Comparison of ENCODE assay signal across 8 mouse cellular contexts in genomic region chr11:100673169-100673568, GRCm38 (mm10). TPM values are rescaled to one million over a fixed set of nuclear protein-coding genes. Genes with fewer than 3 reads are reported as not detected.
DNase-seq lines count a peak whose midpoint lies in the region; ATAC-seq lines count a peak whose summit lies in the region.

No protein-coding gene starts in this region.

- H3K9ac ChIP-seq in forebrain, embryonic 15.5 days (replicated peaks), result no peak overlapping the region
- no peak overlapping the region for H3K9ac ChIP-seq in liver, embryonic 12.5 days
- no peak overlapping the region; the same call in 1 of the 2 replicates for H3K9ac ChIP-seq in neural tube, embryonic 15.5 days (replicated peaks)

- no peak for ATAC-seq in forebrain, embryonic 15.5 days (replicated peaks)
- no peak for ATAC-seq in liver, embryonic 12.5 days
- no peak for ATAC-seq in neural tube, embryonic 15.5 days (ENCODE audit: low FRiP score)
- ATAC-seq in inflammation-experienced regulatory T-cells, adult 6 months, result no peak

- 0 out of 2 replicates have a peak, but pooled peaks cover 4% of the 10 kb centered on the region for H3K4me1 ChIP-seq in forebrain, embryonic 15.5 days
- H3K4me1 ChIP-seq in liver, embryonic 12.5 days, result no peaks in the 10 kb centered on the region
- H3K4me1 ChIP-seq in neural tube, embryonic 15.5 days, result peaks cover 8% of the 10 kb centered on the region

- H3K36me3 ChIP-seq in forebrain, embryonic 15.5 days, result no peaks in the 10 kb centered on the region
- H3K36me3 ChIP-seq in liver, embryonic 12.5 days, result no peaks in the 10 kb centered on the region
- H3K36me3 ChIP-seq in neural tube, embryonic 15.5 days, result no peaks in the 10 kb centered on the region

- intact Hi-C loops in left cerebral cortex, postnatal 4 days (cut with DNase I), result no loop called here
- intact Hi-C loops in left cerebral cortex, postnatal 14 days (cut with DNase I), result no loop called here
- intact Hi-C loops in heart, postnatal 36 days (cut with DNase I), result no loop called here

- peak overlapping the region; percentile 9 for H3K4me2 ChIP-seq in forebrain, embryonic 15.5 days (replicated peaks)
- peak overlapping the region; percentile 9 for H3K4me2 ChIP-seq in liver, embryonic 12.5 days
- H3K4me2 ChIP-seq in neural tube, embryonic 15.5 days, result peak overlapping the region; percentile 28

- H3K9me3 ChIP-seq in forebrain, embryonic 15.5 days, result no peaks in the 10 kb centered on the region
- no peaks in the 10 kb centered on the region for H3K9me3 ChIP-seq in liver, embryonic 12.5 days (replicated peaks)
- no peaks in the 10 kb centered on the region for H3K9me3 ChIP-seq in neural tube, embryonic 15.5 days (replicated peaks)

- H3K27ac ChIP-seq in forebrain, embryonic 15.5 days (replicated peaks), result no peak overlapping the region
- no peak overlapping the region for H3K27ac ChIP-seq in liver, embryonic 12.5 days
- no peak overlapping the region for H3K27ac ChIP-seq in neural tube, embryonic 15.5 days (replicated peaks)

- peak; percentile 69 for DNase-seq in left cerebral cortex, postnatal 4 days
- no peak for DNase-seq in left cerebral cortex, postnatal 14 days (ENCODE audit: low spot score in 2 of 2)
- peak; percentile 56 to 58 for DNase-seq in heart, postnatal 36 days
- DNase-seq in left cerebral cortex, adult 8-10 months (ENCODE audit: low spot score in 2 of 2), result no peak

- no peak overlapping the region for H3K4me3 ChIP-seq in forebrain, embryonic 15.5 days
- H3K4me3 ChIP-seq in liver, embryonic 12.5 days, result no peak overlapping the region
- H3K4me3 ChIP-seq in neural tube, embryonic 15.5 days (replicated peaks), result no peak overlapping the region

- H3K27me3 ChIP-seq in forebrain, embryonic 15.5 days, result no peaks in the 10 kb centered on the region; the same call in 1 of the 2 replicates
- H3K27me3 ChIP-seq in liver, embryonic 12.5 days (replicated peaks), result peaks cover 74% of the 10 kb centered on the region
- peaks cover 9% of the 10 kb centered on the region for H3K27me3 ChIP-seq in neural tube, embryonic 15.5 days (replicated peaks)

- under 1% methylated on average over 23 of the region's 23 CpGs for WGBS in forebrain, embryonic 15.5 days
- 15% methylated on average over 23 of the region's 23 CpGs for WGBS in liver, embryonic 12.5 days (ENCODE audit: insufficient replicate concordance)
- 3% methylated on average over 23 of the region's 23 CpGs for WGBS in neural tube, embryonic 15.5 days

RNA-seq across cellular contexts. Expression of gene Zfp385c, which starts 19.1 kb away (rescaled TPM):
- total RNA-seq in left cerebral cortex, postnatal 4 days (2021), result under 1 TPM in 1 of 2 experiments, not detected in 1; 0.12 TPM
- total RNA-seq in left cerebral cortex, postnatal 14 days (2021), result under 1 TPM; 0.19 to 0.33 TPM
- polyA plus RNA-seq in forebrain, embryonic 15.5 days (2015; fragmentation: Nextera tagmentation; extraction: Ambion mirVana), result 0.23 and 0.31 TPM in 2 replicates
- total RNA-seq in heart, postnatal 36 days (2021), result under 1 TPM in 1 of 2 experiments, not detected in 1; 0.28 TPM
- 0.32 TPM in 1 of 2 replicates, not detected in the other for polyA plus RNA-seq in liver, embryonic 12.5 days (2016; fragmentation: Nextera tagmentation; extraction: Ambion mirVana)
- polyA plus RNA-seq in neural tube, embryonic 15.5 days (2015; fragmentation: Nextera tagmentation; extraction: Ambion mirVana), result 0.77 TPM in 2 replicates
- polyA plus RNA-seq in inflammation-experienced regulatory T-cells, adult 6 months (2017; shearing (Covaris generic)), result not detected
- total RNA-seq in left cerebral cortex, adult 8-10 months (2022), result 1 to 10 TPM in 1 of 4 experiments, under 1 TPM in 3; 0.11 to 1.1 (median 0.40) TPM

RNA-seq across cellular contexts. Expression of gene Dhx58, which starts 30.9 kb away (rescaled TPM):
- 1 to 10 TPM; 3.4 to 3.5 TPM for total RNA-seq in left cerebral cortex, postnatal 4 days (2021)
- total RNA-seq in left cerebral cortex, postnatal 14 days (2021), result 1 to 10 TPM; 1.9 to 2.0 TPM
- polyA plus RNA-seq in forebrain, embryonic 15.5 days (2015; fragmentation: Nextera tagmentation; extraction: Ambion mirVana), result 1.4 and 2.4 TPM in 2 replicates
- total RNA-seq in heart, postnatal 36 days (2021), result 1 to 10 TPM in 1 of 2 experiments, under 1 TPM in 1; 0.75 to 2.8 TPM
- polyA plus RNA-seq in liver, embryonic 12.5 days (2016; fragmentation: Nextera tagmentation; extraction: Ambion mirVana), result 1.5 and 2.1 TPM in 2 replicates
- 2.7 and 4.4 TPM in 2 replicates for polyA plus RNA-seq in neural tube, embryonic 15.5 days (2015; fragmentation: Nextera tagmentation; extraction: Ambion mirVana)
- polyA plus RNA-seq in inflammation-experienced regulatory T-cells, adult 6 months (2017; shearing (Covaris generic)), result 10 to 100 TPM; 27.4 to 48.6 (median 29.4) TPM
- 1 to 10 TPM; 1.6 to 2.1 (median 1.8) TPM for total RNA-seq in left cerebral cortex, adult 8-10 months (2022)

RNA-seq across cellular contexts. Expression of gene Kat2a, which starts 39.1 kb away (rescaled TPM):
- 10 to 100 TPM; 68.7 to 71.8 TPM for total RNA-seq in left cerebral cortex, postnatal 4 days (2021)
- total RNA-seq in left cerebral cortex, postnatal 14 days (2021), result 10 to 100 TPM; 63.2 to 64.1 TPM
- polyA plus RNA-seq in forebrain, embryonic 15.5 days (2015; fragmentation: Nextera tagmentation; extraction: Ambion mirVana), result 53.1 and 54.4 TPM in 2 replicates
- 10 to 100 TPM; 12.4 to 13.0 TPM for total RNA-seq in heart, postnatal 36 days (2021)
- 39.4 and 40.2 TPM in 2 replicates for polyA plus RNA-seq in liver, embryonic 12.5 days (2016; fragmentation: Nextera tagmentation; extraction: Ambion mirVana)
- polyA plus RNA-seq in neural tube, embryonic 15.5 days (2015; fragmentation: Nextera tagmentation; extraction: Ambion mirVana), result 64.4 and 67.2 TPM in 2 replicates
- polyA plus RNA-seq in inflammation-experienced regulatory T-cells, adult 6 months (2017; shearing (Covaris generic)), result 10 to 100 TPM in 2 of 3 experiments, 1 to 10 TPM in 1; 7.0 to 12.4 (median 12.4) TPM
- total RNA-seq in left cerebral cortex, adult 8-10 months (2022), result 10 to 100 TPM; 56.6 to 62.8 (median 59.2) TPM

RNA-seq across cellular contexts. Expression of gene Hspb9, which starts 40.5 kb away (rescaled TPM):
- total RNA-seq in left cerebral cortex, postnatal 4 days (2021), result not detected
- not detected for total RNA-seq in left cerebral cortex, postnatal 14 days (2021)
- 0.24 and 0.41 TPM in 2 replicates for polyA plus RNA-seq in forebrain, embryonic 15.5 days (2015; fragmentation: Nextera tagmentation; extraction: Ambion mirVana)
- under 1 TPM in 1 of 2 experiments, not detected in 1; 0.43 TPM for total RNA-seq in heart, postnatal 36 days (2021)
- polyA plus RNA-seq in liver, embryonic 12.5 days (2016; fragmentation: Nextera tagmentation; extraction: Ambion mirVana), result 0.29 and 0.33 TPM in 2 replicates
- 0.43 TPM in 1 of 2 replicates, not detected in the other for polyA plus RNA-seq in neural tube, embryonic 15.5 days (2015; fragmentation: Nextera tagmentation; extraction: Ambion mirVana)
- 1 to 10 TPM in 1 of 3 experiments, not detected in 2; 1.1 TPM for polyA plus RNA-seq in inflammation-experienced regulatory T-cells, adult 6 months (2017; shearing (Covaris generic))
- total RNA-seq in left cerebral cortex, adult 8-10 months (2022), result not detected

RNA-seq across cellular contexts. Expression of gene Dnajc7, which starts 53.2 kb away (rescaled TPM):
- 100 to 1,000 TPM; 276 to 297 TPM for total RNA-seq in left cerebral cortex, postnatal 4 days (2021)
- 100 to 1,000 TPM; 239 to 244 TPM for total RNA-seq in left cerebral cortex, postnatal 14 days (2021)
- polyA plus RNA-seq in forebrain, embryonic 15.5 days (2015; fragmentation: Nextera tagmentation; extraction: Ambion mirVana), result 294 and 295 TPM in 2 replicates
- total RNA-seq in heart, postnatal 36 days (2021), result 100 to 1,000 TPM; 123 to 133 TPM
- 109 and 122 TPM in 2 replicates for polyA plus RNA-seq in liver, embryonic 12.5 days (2016; fragmentation: Nextera tagmentation; extraction: Ambion mirVana)
- polyA plus RNA-seq in neural tube, embryonic 15.5 days (2015; fragmentation: Nextera tagmentation; extraction: Ambion mirVana), result 287 and 298 TPM in 2 replicates
- polyA plus RNA-seq in inflammation-experienced regulatory T-cells, adult 6 months (2017; shearing (Covaris generic)), result 100 to 1,000 TPM; 283 to 389 (median 360) TPM
- total RNA-seq in left cerebral cortex, adult 8-10 months (2022), result 100 to 1,000 TPM; 241 to 278 (median 260) TPM

Comparison
In these comparisons a context has a peak if more than half of its experiments do, and no peak if none do; other contexts are left out.
1. DNase-seq: peak in left cerebral cortex, postnatal 4 days (single experiment) and heart, postnatal 36 days (2 of 2); none in left cerebral cortex, postnatal 14 days (0 of 2) and left cerebral cortex, adult 8-10 months (0 of 2).
2. RNA of gene Kat2a, which starts 39.1 kb away (total RNA-seq): 68.7 to 71.8 TPM in left cerebral cortex, postnatal 4 days, 63.2 to 64.1 TPM in left cerebral cortex, postnatal 14 days and 56.6 to 62.8 TPM in left cerebral cortex, adult 8-10 months; 12.4 to 13.0 TPM in heart, postnatal 36 days; every median in the first group is over 4 times any median in the second.
3. Peak in every context shown above with its lines, with median percentiles within 50 percentile points of each other: H3K4me2 ChIP-seq.